Mouse (Mus musculus) G1E (cell line): ENCODE data around the gene Gtf2ird1. TPM values are rescaled to one million over a fixed set of nuclear protein-coding genes. Genes with fewer than 3 reads are reported as not detected.

Experiments used
- ATAC-seq: 2 replicates; pipeline ENCODE4 v1.8.0; 2016; ENCODE audit warnings: mild to moderate bottlenecking; ENCODE audit not compliant: insufficient number of reproducible peaks, poor library complexity, low FRiP score, severe bottlenecking; ENCODE audit errors: extremely low read depth
- DNase-seq: peaks from one replicate; pipeline ENCODE4 v3.0.0; 2012; ENCODE audit warnings: low spot score
- H3K27me3 ChIP-seq: 2 replicates; pipeline ENCODE4 v1.6.1; 2012; ENCODE audit warnings: mild to moderate bottlenecking, low read length, inconsistent platforms; ENCODE audit not compliant: insufficient read depth
- H3K36me3 ChIP-seq: replicated peaks from 2 replicates; pipeline ENCODE3; 2012; ENCODE audit warnings: mild to moderate bottlenecking, inconsistent platforms
- H3K4me1 ChIP-seq: 2 replicates; pipeline ENCODE4 v1.6.1; 2012; ENCODE audit warnings: low read depth, low read length, inconsistent platforms, mixed read lengths; ENCODE audit not compliant: insufficient read depth
- H3K4me3 ChIP-seq: 2 replicates; pipeline ENCODE4 v1.5.1; 2012; ENCODE audit warnings: low read depth, mild to moderate bottlenecking, inconsistent platforms, low read length, moderate library complexity, mixed read lengths
- H3K9me3 ChIP-seq: replicated peaks from 2 replicates; pipeline ENCODE4 v1.6.1; 2012; ENCODE audit warnings: inconsistent platforms
- CTCF ChIP-seq: IDR thresholded peaks from 2 replicates; pipeline ENCODE4 v1.5.1; 2012; ENCODE audit warnings: low read depth, low read length, inconsistent platforms, mixed read lengths
- GATA1 ChIP-seq: IDR thresholded peaks from 2 replicates; pipeline ENCODE4 v1.6.1; 2012; ENCODE audit warnings: borderline replicate concordance, low read length, inconsistent platforms, mixed read lengths
- GATA2 ChIP-seq: IDR thresholded peaks from 2 replicates; pipeline ENCODE4 v1.6.1; 2012; ENCODE audit warnings: low read depth, low read length, inconsistent platforms, borderline replicate concordance
- POLR2AphosphoS5 ChIP-seq: IDR thresholded peaks from 2 replicates; pipeline ENCODE4 v1.6.1; 2012; ENCODE audit warnings: low read depth, low read length, inconsistent platforms; ENCODE audit not compliant: insufficient replicate concordance
- TAL1 ChIP-seq: conservative IDR thresholded peaks from 2 replicates; pipeline ENCODE4 v1.6.1; 2012; ENCODE audit warnings: low read depth, low read length, inconsistent platforms, mixed read lengths
- polyA plus RNA-seq: library from polyadenylated mRNA; stranded (reverse); fragments of >175 nt; gene quantifications from 2 replicates; pipeline ENCODE4 v1.2.3, GENCODE M21; 2012
- total RNA-seq, 2 experiments: library from RNA; stranded (forward) in 1 of 2; stranded (reverse) in 1 of 2; fragments of 200-1000 nt in 1 of 2; fragments of >200 nt in 1 of 2; fragmentation: Nextera tagmentation in 1 of 2; gene quantifications; 2 replicates each; pipeline ENCODE4 v1.2.3; 2014 to 2017

The Gtf2ird1 gene
- total and polyA plus RNA-seq, 3 experiments, result 1.5 to 2.2 TPM; not detected in 1

DNA sequence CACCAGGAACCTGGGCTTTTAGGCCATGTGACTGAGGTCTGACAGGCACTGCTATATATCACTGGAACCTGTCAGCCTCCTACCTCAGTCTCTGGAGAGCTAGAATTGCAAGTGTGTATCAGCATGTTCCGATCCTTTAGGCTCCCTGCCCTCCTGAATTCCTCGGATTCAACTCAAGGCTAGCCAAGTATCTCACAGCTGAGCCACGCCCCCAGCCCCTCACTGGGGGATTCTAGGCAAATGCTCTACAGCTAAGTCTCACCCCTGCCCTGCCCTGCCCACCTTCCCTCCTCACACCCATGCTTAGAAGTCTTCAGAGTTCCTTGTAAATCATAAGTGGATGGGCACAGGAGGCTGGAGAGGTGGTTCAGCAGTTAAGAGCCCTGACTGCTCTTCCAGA is 15.4 kb downstream of the Gtf2ird1 start:
- Histone ChIP-seq H3K4me3 (no peak overlapping the region), H3K36me3 (no peaks in the 10 kb centered on the region), H3K27me3 (no peaks in the 10 kb centered on the region; the same call in 1 of the 2 replicates), H3K4me1 (no peaks in the 10 kb centered on the region), H3K9me3 (no peaks in the 10 kb centered on the region)
- ATAC-seq (no peak), DNase-seq (no peak)
- TF ChIP-seq CTCF, result no peak
- no peak for TF ChIP-seq GATA2
- TF ChIP-seq TAL1, result no peak
- no peak for TF ChIP-seq POLR2AphosphoS5
- no peak for TF ChIP-seq GATA1

DNA sequence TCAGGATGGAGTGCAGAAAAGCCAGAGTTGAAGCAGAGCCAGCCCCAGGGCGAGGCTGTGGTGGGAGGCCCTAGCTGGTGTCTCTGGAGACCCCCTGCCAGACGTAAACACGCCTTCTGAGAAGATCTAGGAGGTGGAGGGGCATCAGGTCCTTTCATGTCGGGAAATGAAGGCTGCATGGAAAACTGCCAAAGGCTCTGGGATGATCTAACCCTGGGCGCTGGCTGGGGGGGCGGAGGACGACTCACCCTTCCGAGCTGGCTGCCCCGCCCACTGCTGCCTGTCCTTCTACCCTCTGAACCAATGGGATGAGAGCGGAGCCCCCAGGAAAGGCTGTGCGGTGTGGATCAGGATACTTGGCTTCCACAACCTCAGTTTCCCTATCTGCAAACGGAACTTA is 16.4 kb downstream of the Gtf2ird1 start:
- DNase-seq (no peak), ATAC-seq (no peak)
- no peaks in the 10 kb centered on the region for H3K36me3 ChIP-seq
- H3K9me3 ChIP-seq, result no peaks in the 10 kb centered on the region
- peaks cover 3% of the 10 kb centered on the region; the same call in 1 of the 2 replicates for H3K27me3 ChIP-seq
- H3K4me1 ChIP-seq, result no peaks in the 10 kb centered on the region
- no peak overlapping the region for H3K4me3 ChIP-seq
- no peak for TF ChIP-seq GATA2
- no peak for TF ChIP-seq CTCF
- no peak for TF ChIP-seq GATA1
- no peak for TF ChIP-seq TAL1
- no peak for TF ChIP-seq POLR2AphosphoS5

DNA sequence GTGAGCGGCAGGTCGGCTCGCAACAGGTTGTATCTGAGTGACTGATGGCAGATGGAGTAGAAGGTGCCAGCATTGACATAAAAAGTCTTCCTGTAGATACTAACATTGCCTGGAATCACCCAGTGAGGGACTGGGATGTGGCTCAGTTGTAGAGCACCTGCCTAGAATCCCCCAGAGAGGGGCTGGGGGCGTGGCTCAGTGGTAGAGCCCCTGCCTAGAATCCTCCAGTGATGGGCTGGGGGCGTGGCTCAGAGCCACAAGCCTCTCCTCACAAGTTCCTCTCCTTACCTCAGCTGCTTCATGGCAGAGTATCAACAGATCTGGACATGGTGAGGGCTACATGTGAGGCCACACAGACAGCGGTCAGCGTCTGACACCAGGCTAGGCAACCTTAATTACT is 17.0 kb downstream of the Gtf2ird1 start:
- Histone ChIP-seq H3K9me3 (no peaks in the 10 kb centered on the region), H3K4me3 (no peak overlapping the region), H3K36me3 (no peaks in the 10 kb centered on the region), H3K4me1 (no peaks in the 10 kb centered on the region), H3K27me3 (peaks cover 3% of the 10 kb centered on the region; the same call in 1 of the 2 replicates)
- ATAC-seq (no peak), DNase-seq (no peak)
- no peak for TF ChIP-seq GATA1
- no peak for TF ChIP-seq CTCF
- TF ChIP-seq POLR2AphosphoS5, result no peak
- TF ChIP-seq TAL1, result no peak
- no peak for TF ChIP-seq GATA2

DNA sequence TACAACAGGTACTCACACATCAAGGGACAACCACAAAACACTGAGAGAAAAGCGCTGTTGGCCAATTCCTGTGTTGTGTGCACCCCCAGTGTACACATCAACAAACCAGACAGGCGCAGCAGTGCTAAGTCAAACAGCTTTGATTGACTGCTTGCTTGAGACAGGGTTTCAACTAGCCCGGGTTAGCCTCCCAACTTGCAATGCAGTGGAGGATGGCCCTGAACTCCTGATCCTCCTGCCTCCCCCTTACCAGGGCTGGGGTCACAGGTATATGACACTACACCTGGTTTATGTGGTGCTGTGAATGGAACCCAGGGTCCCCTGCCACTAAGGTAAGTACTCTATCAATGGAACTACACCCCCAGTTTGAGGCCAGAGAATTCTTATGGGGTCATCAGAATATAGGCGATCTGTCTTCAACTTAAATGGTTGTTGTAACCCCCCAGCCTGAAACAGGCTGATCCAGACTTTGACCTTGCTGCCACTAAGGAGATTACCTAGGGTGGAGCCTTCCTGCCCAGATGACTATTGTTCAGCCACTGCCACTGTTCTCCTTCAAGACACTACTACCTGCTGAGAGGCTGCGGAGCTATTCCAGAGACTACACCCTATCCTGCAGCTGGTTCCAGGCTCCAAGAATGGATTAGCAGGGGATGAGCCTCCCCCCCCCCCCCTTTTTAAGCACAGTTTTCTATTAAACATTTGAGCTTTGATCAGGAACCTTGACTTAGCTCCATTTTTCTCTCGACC is 17.7 kb downstream of the Gtf2ird1 start:
- H3K27me3 ChIP-seq, result peaks cover 3% of the 10 kb centered on the region; the same call in 1 of the 2 replicates
- no peaks in the 10 kb centered on the region for H3K9me3 ChIP-seq
- no peak overlapping the region for H3K4me3 ChIP-seq
- no peaks in the 10 kb centered on the region for H3K36me3 ChIP-seq
- no peaks in the 10 kb centered on the region for H3K4me1 ChIP-seq
- ATAC-seq (no peak), DNase-seq (no peak)
- TF ChIP-seq GATA1, result no peak
- no peak for TF ChIP-seq GATA2
- TF ChIP-seq POLR2AphosphoS5, result no peak
- TF ChIP-seq TAL1, result no peak
- TF ChIP-seq CTCF, result no peak

DNA sequence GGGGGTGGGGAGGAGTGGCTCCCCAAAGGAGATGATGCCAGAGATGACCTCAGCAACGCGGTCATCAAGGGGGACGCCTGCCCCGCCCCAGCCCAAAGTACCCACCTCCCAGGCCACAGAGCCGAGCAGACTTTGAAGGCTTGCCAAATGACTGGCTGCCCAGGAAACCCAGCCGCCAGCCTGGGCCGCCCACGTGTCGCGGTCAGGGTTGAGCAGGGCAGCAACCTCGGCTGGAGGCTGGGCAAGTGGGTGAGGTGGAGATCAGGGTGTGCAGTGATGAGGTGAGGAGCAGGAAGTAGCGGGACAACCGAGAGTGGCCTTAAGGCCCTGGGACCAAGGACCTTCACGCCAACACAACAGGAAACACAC is 19.1 kb downstream of the Gtf2ird1 start:
- TF ChIP-seq POLR2AphosphoS5 (no peak), CTCF (no peak), GATA1 (no peak), GATA2 (no peak), TAL1 (no peak)
- Histone ChIP-seq H3K4me3 (no peak overlapping the region), H3K4me1 (no peaks in the 10 kb centered on the region), H3K9me3 (no peaks in the 10 kb centered on the region), H3K27me3 (peaks cover 3% of the 10 kb centered on the region; the same call in 1 of the 2 replicates), H3K36me3 (no peaks in the 10 kb centered on the region)
- no peak for ATAC-seq
- no peak for DNase-seq

DNA sequence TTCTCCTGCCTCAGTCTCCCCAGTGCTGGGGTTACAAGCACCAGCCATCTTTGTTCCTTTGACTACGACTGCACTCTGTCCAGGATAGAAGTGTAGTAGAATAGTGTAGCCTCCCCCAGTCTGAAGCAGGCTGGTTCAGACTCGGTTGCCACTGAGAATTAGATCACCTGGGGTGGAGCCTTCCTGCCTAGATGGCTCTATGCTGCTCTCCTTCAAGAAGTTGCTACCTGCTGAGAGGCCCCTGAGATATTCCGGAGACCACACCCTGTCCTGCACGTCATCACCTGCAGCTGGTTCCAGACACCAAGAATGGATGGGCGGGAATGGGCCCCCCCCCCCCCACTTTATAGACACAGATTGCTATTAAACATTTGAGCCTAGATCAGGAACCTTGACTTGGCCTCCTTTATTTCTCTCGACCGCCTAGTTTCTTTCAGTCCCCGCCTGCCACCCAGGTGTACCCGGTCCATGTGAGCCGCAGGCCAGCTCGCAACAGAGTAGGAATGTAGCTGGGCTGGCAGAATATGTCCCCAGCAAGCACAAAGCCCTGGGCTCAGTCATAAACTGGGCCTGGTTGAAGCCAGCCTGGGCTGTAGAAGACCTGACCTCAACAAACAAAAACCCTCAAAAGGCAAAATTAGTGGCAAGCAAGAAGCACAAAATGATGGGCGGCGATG is 19.6 kb downstream of the Gtf2ird1 start:
- no peak for TF ChIP-seq POLR2AphosphoS5
- no peak for TF ChIP-seq TAL1
- TF ChIP-seq GATA1, result no peak
- TF ChIP-seq GATA2, result no peak
- no peak for TF ChIP-seq CTCF
- DNase-seq (no peak), ATAC-seq (no peak)
- Histone ChIP-seq H3K9me3 (no peaks in the 10 kb centered on the region), H3K27me3 (peaks cover 3% of the 10 kb centered on the region; the same call in 1 of the 2 replicates), H3K4me3 (no peak overlapping the region), H3K4me1 (no peaks in the 10 kb centered on the region), H3K36me3 (no peaks in the 10 kb centered on the region)
